Mouse (Mus musculus) heart, adult 2 months (tissue): ENCODE results near the gene Zfp3. TPM values are rescaled to one million over a fixed set of nuclear protein-coding genes. Genes with fewer than 3 reads are reported as not detected.
A peak's percentile ranks its signal among the peaks of the same experiment; 100 is the strongest.
"Not testable (repeated sequence)": the region's sequence is repeated elsewhere in the genome, so short reads cannot be mapped to it uniquely, and the experiment has no call there.

Experiments used
- DNase-seq, 2 experiments: peaks; one replicate each; pipeline ENCODE4 v3.0.0; 2021
- H3K27ac ChIP-seq: fragments of 200-600 bp; 2 replicates; pipeline ENCODE4 v1.8.1; 2022
- H3K27me3 ChIP-seq: fragments of 200-500 bp; 2 replicates; pipeline ENCODE4 v1.6.1; 2012; ENCODE audit warnings: mild to moderate bottlenecking, low read length, inconsistent platforms, mixed read lengths; ENCODE audit not compliant: control insufficient read depth, insufficient read depth
- H3K36me3 ChIP-seq: fragments of 200-500 bp; 2 replicates; pipeline ENCODE4 v1.6.1; 2012; ENCODE audit warnings: low read length, inconsistent platforms; ENCODE audit not compliant: control insufficient read depth, insufficient read depth
- H3K4me1 ChIP-seq: fragments of 200-500 bp; 2 replicates; pipeline ENCODE4 v1.6.1; 2011; ENCODE audit warnings: low read length; ENCODE audit not compliant: control insufficient read depth, insufficient read depth
- H3K4me3 ChIP-seq: fragments of 200-600 bp; 2 replicates; pipeline ENCODE4 v1.8.1; 2022
- H3K79me2 ChIP-seq: fragments of 200-500 bp; replicated peaks from 2 replicates; pipeline ENCODE4 v1.6.1; 2012; ENCODE audit warnings: mild to moderate bottlenecking, inconsistent platforms, low read length, moderate library complexity, mixed read lengths; ENCODE audit not compliant: control insufficient read depth, insufficient read depth
- H3K9ac ChIP-seq: fragments of 200-500 bp; 2 replicates; pipeline ENCODE4 v1.6.1; 2012; ENCODE audit warnings: low read depth, mild to moderate bottlenecking, control low read depth, inconsistent platforms, low read length, mixed read lengths
- CTCF ChIP-seq: fragments of 200-600 bp; IDR thresholded peaks from 2 replicates; pipeline ENCODE4 v1.8.1; 2022; ENCODE audit warnings: antibody characterized with exemption, mild to moderate bottlenecking, moderate library complexity
- EP300 ChIP-seq: fragments of 200-500 bp; IDR thresholded peaks from 2 replicates; pipeline ENCODE4 v1.6.1; 2011; ENCODE audit warnings: low read depth, low read length, control low read depth; ENCODE audit not compliant: insufficient read depth
- POLR2A ChIP-seq: fragments of 200-500 bp; IDR thresholded peaks from 2 replicates; pipeline ENCODE4 v1.6.1; 2011; ENCODE audit warnings: mild to moderate bottlenecking, low read depth, low read length, control low read depth; ENCODE audit not compliant: insufficient read depth
- WGBS: fragments of 180-500 bp; shearing (Covaris S2); methylation state at CpG from one replicate; pipeline ENCODE4 v1.1.7; 2018; 5-methylcytosine and 5-hydroxymethylcytosine counted together
- intact Hi-C: fragments of 180-260 bp; cut with DNase I; formaldehyde crosslinking; loops from one replicate; pipeline ENCODE4 v1.15.1; 2025
- polyA plus RNA-seq: library from polyadenylated mRNA; depleted of rRNA; stranded (reverse); fragments of >200 nt; gene quantifications from 2 replicates; pipeline ENCODE4 v1.2.3, GENCODE M21; 2012
- total RNA-seq, 2 experiments: library from RNA; stranded (reverse); gene quantifications; 2 replicates each; pipeline ENCODE4 v1.2.3; 2021

The Zfp3 gene
- total and polyA plus RNA-seq, 3 experiments = 1.5 to 8.5 (median 7.5) TPM

DNA sequence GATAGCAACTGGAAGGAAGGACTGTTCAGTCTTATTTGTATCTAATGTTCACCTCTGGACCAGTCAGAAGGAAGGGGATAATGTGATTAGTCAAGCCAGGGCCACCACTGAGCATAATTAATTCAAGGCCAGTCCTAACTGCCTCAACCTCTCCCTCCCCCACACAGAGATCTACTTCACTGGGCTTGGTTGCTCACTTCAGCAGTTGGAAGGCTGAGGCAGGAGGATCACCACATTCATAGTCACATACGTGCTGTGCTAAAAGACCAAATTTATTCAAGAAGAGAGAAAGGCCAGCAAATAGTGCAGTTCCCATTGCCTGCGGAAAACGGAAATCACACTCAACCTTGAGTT is 450 bp upstream of the Zfp3 start:
- Histone ChIP-seq H3K9ac (peak overlapping the region; percentile 84), H3K79me2 (no peaks in the 10 kb centered on the region), H3K36me3 (peaks cover 10% of the 10 kb centered on the region), H3K4me1 (peaks cover 4% of the 10 kb centered on the region), H3K4me3 (peak overlapping the region; percentile 77), H3K27ac (peak overlapping the region; percentile 89), H3K27me3 (no peaks in the 10 kb centered on the region)
- WGBS = 20% methylated on average over 3 of the region's 3 CpGs
- intact Hi-C loops = no loop called here
- DNase-seq = no peak
- TF ChIP-seq POLR2A (no peak), CTCF (no peak), EP300 (no peak)

DNA sequence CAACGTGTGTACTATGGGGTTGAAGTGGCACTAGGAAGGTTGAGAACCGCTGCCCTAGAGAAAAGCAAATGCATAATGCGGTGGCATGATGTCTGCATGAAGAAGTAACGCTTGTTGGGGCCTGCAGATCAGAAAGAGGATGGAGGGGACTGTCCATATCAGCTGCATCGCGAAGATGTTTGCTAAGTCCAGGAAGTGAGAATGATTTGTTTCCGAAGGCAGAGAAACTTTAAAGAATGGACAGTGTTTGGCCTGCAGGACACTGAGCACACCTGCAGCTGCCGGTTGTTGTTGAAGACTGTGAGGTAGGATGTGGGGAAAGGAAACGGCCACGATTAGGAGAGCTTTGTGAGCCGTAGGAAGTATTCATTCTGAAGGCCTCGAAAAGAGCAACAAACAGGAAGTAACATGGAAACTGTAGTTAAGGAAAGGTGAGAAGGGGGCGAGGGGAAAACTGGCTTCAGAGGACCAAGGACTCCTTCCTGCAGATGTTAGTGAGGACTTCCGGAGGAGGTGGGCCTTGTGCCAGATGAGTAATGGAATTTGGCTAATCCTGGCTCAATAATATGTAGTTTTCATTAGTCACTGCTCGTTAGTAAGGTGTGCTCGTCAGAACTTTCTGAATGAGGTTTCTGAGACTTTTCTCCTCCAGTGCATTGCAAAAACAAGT is 1.9 kb downstream of the Zfp3 start:
- Histone ChIP-seq H3K4me3 (no peak overlapping the region), H3K4me1 (peaks cover 4% of the 10 kb centered on the region), H3K27ac (peak overlapping the region; percentile 36; the same call in 1 of the 2 replicates), H3K36me3 (peaks cover 10% of the 10 kb centered on the region), H3K9ac (no peak overlapping the region), H3K27me3 (no peaks in the 10 kb centered on the region), H3K79me2 (no peaks in the 10 kb centered on the region)
- TF ChIP-seq POLR2A (0 out of 2 replicates have a peak, but pooled peaks have one; percentile 5), EP300 (0 out of 2 replicates have a peak, but pooled peaks have one; percentile 62), CTCF (no peak)
- 43% methylated on average over 16 of the region's 16 CpGs for WGBS
- peak; percentile 36 to 60 for DNase-seq
- intact Hi-C loops = no loop called here

DNA sequence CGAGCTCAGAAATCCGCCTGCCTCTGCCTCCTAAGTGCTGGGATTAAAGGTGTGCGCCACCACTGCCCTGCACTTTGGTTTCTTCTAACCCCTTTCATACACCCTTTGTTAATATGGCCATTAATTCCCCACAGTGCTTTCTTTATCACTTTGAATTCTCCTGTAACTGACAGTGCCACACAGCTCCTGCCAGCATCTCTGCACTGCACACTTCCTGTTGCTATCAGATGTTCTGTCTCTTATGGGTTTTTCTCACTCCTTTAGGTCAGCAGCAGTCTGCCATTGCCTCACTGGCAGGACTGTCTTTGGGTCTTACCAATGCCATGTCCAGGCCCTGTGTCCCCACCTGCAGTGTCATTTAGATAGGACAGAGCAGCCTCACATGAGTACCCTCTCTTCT is 6.8 kb downstream of the Zfp3 start:
- peaks cover 5% of the 10 kb centered on the region for H3K36me3 ChIP-seq

DNA sequence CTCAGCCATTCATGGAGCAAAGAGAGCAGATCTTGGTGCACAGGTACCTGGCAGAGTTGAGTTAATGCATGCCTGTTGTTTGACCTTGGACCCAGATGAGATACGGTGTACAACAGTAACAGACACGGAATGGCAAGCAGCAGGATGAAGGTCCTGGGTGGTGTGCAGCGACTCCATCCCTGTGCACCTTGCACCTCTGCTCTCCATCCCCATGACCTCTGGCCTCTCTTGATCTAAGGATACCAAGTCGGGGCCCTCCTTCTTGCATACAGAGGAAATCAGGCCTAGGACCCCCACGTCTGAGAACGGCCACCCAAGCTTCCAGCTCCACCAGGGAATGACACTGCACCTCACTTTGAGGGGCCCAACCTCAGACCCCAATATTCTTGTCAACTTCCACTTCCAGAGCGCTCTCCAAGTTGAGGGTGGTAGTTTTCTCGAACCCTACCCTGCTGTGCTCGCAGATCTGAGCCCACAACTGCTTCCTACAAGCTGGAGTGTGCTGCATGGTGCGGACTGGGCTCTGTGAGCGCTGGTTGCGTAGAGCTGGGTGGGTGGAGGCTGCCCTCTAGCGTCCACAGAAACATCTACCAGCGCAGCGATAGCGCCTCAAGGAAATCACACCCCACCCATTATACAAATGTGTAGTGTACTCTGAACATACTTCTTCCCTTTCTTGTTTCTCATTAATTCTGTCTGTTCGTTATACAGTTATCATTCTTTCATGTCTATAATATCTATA is 13.0 kb downstream of the Zfp3 start:
- peak; percentile 74 to 77 for DNase-seq
- Histone ChIP-seq H3K27me3 (no peaks in the 10 kb centered on the region), H3K4me3 (no peak overlapping the region), H3K9ac (no peak overlapping the region), H3K27ac (no peak overlapping the region), H3K4me1 (peaks cover 2% of the 10 kb centered on the region; the same call in 1 of the 2 replicates), H3K79me2 (no peaks in the 10 kb centered on the region), H3K36me3 (no peaks in the 10 kb centered on the region)
- 26% methylated on average over 17 of the region's 17 CpGs for WGBS
- TF ChIP-seq CTCF = peak; percentile 93
- no peak for TF ChIP-seq POLR2A
- TF ChIP-seq EP300 = peak; percentile 92
- intact Hi-C loops = loop anchor here (1.0 kb wide), 1 partner anchor 38 kb away; no protein-coding TSS in a partner anchor

More for the DNA sequence above, 6.8 kb downstream of the Zfp3 start:
- Histone ChIP-seq H3K4me1 (no peaks in the 10 kb centered on the region; the same call in 1 of the 2 replicates), H3K9ac (no peak overlapping the region), H3K27ac (no peak overlapping the region), H3K4me3 (no peak overlapping the region), H3K79me2 (no peaks in the 10 kb centered on the region), H3K27me3 (no peaks in the 10 kb centered on the region)
- no peak for DNase-seq
- intact Hi-C loops = no loop called here
- 97% methylated on average over 3 of the region's 3 CpGs for whole genome bisulfite sequencing
- TF ChIP-seq CTCF (no peak), POLR2A (no peak), EP300 (no peak)

DNA sequence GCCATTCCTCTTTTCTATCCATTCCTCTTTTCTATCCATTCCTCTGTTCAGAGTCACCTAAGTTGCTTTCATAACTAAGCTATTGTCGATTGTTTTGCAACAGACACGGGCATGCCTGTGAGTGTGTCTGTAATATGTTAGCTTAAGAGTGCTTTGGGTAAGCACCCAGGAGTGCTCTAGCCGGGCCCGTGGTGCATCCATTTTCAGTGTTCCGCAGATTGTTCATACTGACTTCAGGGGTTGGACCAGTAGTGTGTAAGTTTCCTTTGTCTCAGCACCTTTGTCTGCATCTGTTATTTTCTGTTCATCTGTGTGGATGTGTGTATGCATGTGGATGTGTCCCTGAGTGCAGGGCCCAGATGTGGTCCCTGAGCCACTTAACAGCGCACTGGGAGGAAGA is 13.6 kb downstream of the Zfp3 start:
- Histone ChIP-seq H3K4me3 (no peak overlapping the region), H3K36me3 (no peaks in the 10 kb centered on the region), H3K27ac (no peak overlapping the region), H3K9ac (no peak overlapping the region), H3K4me1 (peaks cover 2% of the 10 kb centered on the region; the same call in 1 of the 2 replicates), H3K27me3 (no peaks in the 10 kb centered on the region), H3K79me2 (no peaks in the 10 kb centered on the region)
- intact Hi-C loops = loop anchor here (1.0 kb wide), 1 partner anchor 38 kb away; no protein-coding TSS in a partner anchor
- no peak for DNase-seq
- TF ChIP-seq EP300 (no peak), POLR2A (no peak), CTCF (no peak)
- 63% methylated on average over 6 of the region's 6 CpGs for WGBS

DNA sequence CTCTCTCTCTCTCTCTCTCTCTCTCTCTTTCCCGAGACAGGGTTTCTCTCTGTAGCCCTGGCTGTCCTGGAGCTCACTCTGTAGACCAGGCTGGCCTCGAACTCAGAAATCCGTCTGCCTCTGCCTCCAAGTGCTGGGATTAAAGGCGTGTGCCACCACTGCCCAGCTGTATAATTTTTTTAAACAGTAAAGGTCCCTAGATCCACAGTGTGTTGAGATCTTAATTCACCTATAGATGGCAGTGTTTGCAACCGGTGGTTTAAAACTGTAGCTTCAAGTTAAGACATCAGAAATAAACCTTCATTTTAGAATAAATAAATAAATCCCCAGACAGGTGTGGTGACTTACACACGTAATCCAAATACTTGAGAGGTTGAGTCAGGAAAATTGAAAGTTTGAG is 14.0 kb downstream of the Zfp3 start:
- H3K4me1 ChIP-seq, H3K27ac ChIP-seq, DNase-seq, H3K79me2 ChIP-seq, intact Hi-C loops, H3K9ac ChIP-seq, H3K36me3 ChIP-seq, H3K27me3 ChIP-seq, H3K4me3 ChIP-seq: not testable (repeated sequence)
- peak; percentile 75 for TF ChIP-seq CTCF
- WGBS = 24% methylated on average over 6 of the region's 6 CpGs
